Comparison of ENCODE assay signal across 7 mouse cellular contexts in genomic region chr7:127874812-127875626, GRCm38 (mm10). TPM values are rescaled to one million over a fixed set of nuclear protein-coding genes. Genes with fewer than 3 reads are reported as not detected.
DNase-seq lines count a peak whose midpoint lies in the region; ATAC-seq and TF ChIP-seq lines count a peak whose summit lies in the region.

No protein-coding gene starts in this region.

- no peak for TF ChIP-seq EP300 in lung, postnatal 0 days (IDR thresholded peaks at IDR 0.05)

- peaks cover 18% of the 10 kb centered on the region for H3K36me3 ChIP-seq in lung, postnatal 0 days (ENCODE audit: insufficient read depth, low read length)
- H3K36me3 ChIP-seq in limb, embryonic 12.5 days: peaks cover 53% of the 10 kb centered on the region
- peaks cover 22% of the 10 kb centered on the region for H3K36me3 ChIP-seq in stomach, embryonic 14.5 days (ENCODE audit: control insufficient read depth, insufficient read depth, low read length)

- TF ChIP-seq CTCF in lung, postnatal 0 days (IDR thresholded peaks at IDR 0.05): no peak

- WGBS in lung, postnatal 0 days: 3% methylated on average over 20 of the region's 20 CpGs
- WGBS in limb, embryonic 12.5 days: 4% methylated on average over 20 of the region's 20 CpGs
- 3% methylated on average over 20 of the region's 20 CpGs for WGBS in stomach, embryonic 14.5 days

- peak overlapping the region; percentile 89 for H3K4me3 ChIP-seq in lung, postnatal 0 days (ENCODE audit: low read depth, low read length)
- H3K4me3 ChIP-seq in limb, embryonic 12.5 days (replicated peaks): peak overlapping the region; percentile 90
- peak overlapping the region; percentile 66 for H3K4me3 ChIP-seq in stomach, embryonic 14.5 days (ENCODE audit: low read depth, low read length)

- H3K27me3 ChIP-seq in lung, postnatal 0 days (replicated peaks; ENCODE audit: insufficient read depth, low read length): no peaks in the 10 kb centered on the region
- no peaks in the 10 kb centered on the region for H3K27me3 ChIP-seq in limb, embryonic 12.5 days
- H3K27me3 ChIP-seq in stomach, embryonic 14.5 days (ENCODE audit: control insufficient read depth, insufficient read depth, low read length): no peaks in the 10 kb centered on the region

- H3K4me2 ChIP-seq in lung, postnatal 0 days (replicated peaks; ENCODE audit: low read depth, low read length): peak overlapping the region; percentile 92
- peak overlapping the region; percentile 88 for H3K4me2 ChIP-seq in limb, embryonic 12.5 days
- peak overlapping the region; percentile 63 for H3K4me2 ChIP-seq in stomach, embryonic 14.5 days (replicated peaks; ENCODE audit: low read depth, low read length)

- no peak for ATAC-seq in lung, postnatal 0 days
- peak; percentile 30 for ATAC-seq in erythroblast, adult 5-6 weeks (replicated peaks; ENCODE audit: low FRiP score, poor library complexity, severe bottlenecking)
- ATAC-seq in limb, embryonic 12.5 days (ENCODE audit: insufficient number of reproducible peaks, insufficient read depth, low FRiP score, low TSS enrichment, low read depth): 0 out of 2 replicates have a peak, but pooled peaks have one; percentile 2
- ATAC-seq in stomach, embryonic 14.5 days (ENCODE audit: insufficient number of reproducible peaks, insufficient read depth, low FRiP score, low read depth): peak; percentile 2; the same call in 1 of the 2 replicates

- no peak for DNase-seq in lung, postnatal 0 days (ENCODE audit: low spot score)
- DNase-seq in lung, adult 18-20 months: no peak
- DNase-seq in retina, embryonic 14.5 days (ENCODE audit: low spot score): no peak
- no peak for DNase-seq in gastrocnemius, postnatal 25 days

- H3K9ac ChIP-seq in lung, postnatal 0 days (replicated peaks; ENCODE audit: low read depth): peak overlapping the region; percentile 84; the same call in 1 of the 2 replicates
- peak overlapping the region; percentile 97 for H3K9ac ChIP-seq in limb, embryonic 12.5 days (replicated peaks)
- peak overlapping the region; percentile 71 for H3K9ac ChIP-seq in stomach, embryonic 14.5 days (replicated peaks; ENCODE audit: low read depth, low read length)

- peaks cover 5% of the 10 kb centered on the region; the same call in 1 of the 2 replicates for H3K4me1 ChIP-seq in lung, postnatal 0 days (ENCODE audit: insufficient read depth, low read depth, low read length)
- peaks cover 27% of the 10 kb centered on the region for H3K4me1 ChIP-seq in limb, embryonic 12.5 days (replicated peaks)
- peaks cover 15% of the 10 kb centered on the region; the same call in 1 of the 2 replicates for H3K4me1 ChIP-seq in stomach, embryonic 14.5 days (ENCODE audit: control insufficient read depth, insufficient read depth, low read length)

- no peaks in the 10 kb centered on the region for H3K9me3 ChIP-seq in lung, postnatal 0 days (ENCODE audit: low read length)
- no peaks in the 10 kb centered on the region for H3K9me3 ChIP-seq in limb, embryonic 12.5 days
- no peaks in the 10 kb centered on the region for H3K9me3 ChIP-seq in stomach, embryonic 14.5 days (ENCODE audit: control insufficient read depth, low read depth, low read length)

- peak overlapping the region; percentile 98; the same call in 1 of the 2 replicates for H3K27ac ChIP-seq in lung, postnatal 0 days (ENCODE audit: low read length)
- peak overlapping the region; percentile 99 for H3K27ac ChIP-seq in limb, embryonic 12.5 days
- peak overlapping the region; percentile 95 for H3K27ac ChIP-seq in stomach, embryonic 14.5 days (ENCODE audit: low read length)

RNA-seq across cellular contexts. Expression of gene Zfp646, which starts 1.0 kb away (rescaled TPM):
- polyA plus RNA-seq in lung, postnatal 0 days (2015; fragmentation: Nextera tagmentation; extraction: Ambion mirVana): 6.3 and 6.8 TPM in 2 replicates
- 6.7 and 11.1 TPM in 2 replicates for total RNA-seq in erythroblast, adult 5-6 weeks (2015; ENCODE audit: low replicate concordance)
- 14.4 and 15.4 TPM in 2 replicates for total RNA-seq in erythroblast, adult 5-6 weeks (2017; ENCODE audit: low replicate concordance)
- 17.5 and 19.0 TPM in 2 replicates for polyA plus RNA-seq in limb, embryonic 12.5 days (2016; fragmentation: Nextera tagmentation; extraction: Ambion mirVana)
- 17.1 and 18.9 TPM in 2 replicates for polyA plus RNA-seq in stomach, embryonic 14.5 days (2014; fragmentation: Nextera tagmentation; extraction: Ambion mirVana)
- 10 to 100 TPM; 11.3 to 11.8 TPM for total RNA-seq in gastrocnemius, postnatal 25 days (2021)

RNA-seq across cellular contexts. Expression of gene Zfp668, which starts 1.6 kb away (rescaled TPM):
- 9.4 and 10.0 TPM in 2 replicates for polyA plus RNA-seq in lung, postnatal 0 days (2015; fragmentation: Nextera tagmentation; extraction: Ambion mirVana)
- 1.5 and 6.1 TPM in 2 replicates for total RNA-seq in erythroblast, adult 5-6 weeks (2015; ENCODE audit: low replicate concordance)
- 2.3 and 7.4 TPM in 2 replicates for total RNA-seq in erythroblast, adult 5-6 weeks (2017; ENCODE audit: low replicate concordance)
- polyA plus RNA-seq in limb, embryonic 12.5 days (2016; fragmentation: Nextera tagmentation; extraction: Ambion mirVana): 29.8 and 31.1 TPM in 2 replicates
- 13.7 and 18.0 TPM in 2 replicates for polyA plus RNA-seq in stomach, embryonic 14.5 days (2014; fragmentation: Nextera tagmentation; extraction: Ambion mirVana)
- total RNA-seq in gastrocnemius, postnatal 25 days (2021): 1 to 10 TPM; 2.8 to 4.5 TPM

RNA-seq across cellular contexts. Expression of gene Prss53, which starts 15.8 kb away (rescaled TPM):
- polyA plus RNA-seq in lung, postnatal 0 days (2015; fragmentation: Nextera tagmentation; extraction: Ambion mirVana): 0.56 and 0.76 TPM in 2 replicates
- not detected in 2 replicates for total RNA-seq in erythroblast, adult 5-6 weeks (2015; ENCODE audit: low replicate concordance)
- total RNA-seq in erythroblast, adult 5-6 weeks (2017; ENCODE audit: low replicate concordance): not detected in 2 replicates
- polyA plus RNA-seq in limb, embryonic 12.5 days (2016; fragmentation: Nextera tagmentation; extraction: Ambion mirVana): 1.4 and 1.6 TPM in 2 replicates
- 0.95 and 1.4 TPM in 2 replicates for polyA plus RNA-seq in stomach, embryonic 14.5 days (2014; fragmentation: Nextera tagmentation; extraction: Ambion mirVana)
- 1 to 10 TPM; 1.5 to 1.6 TPM for total RNA-seq in gastrocnemius, postnatal 25 days (2021)

RNA-seq across cellular contexts. Expression of gene Gm21974, which starts 20.2 kb away (rescaled TPM):
- not detected in 2 replicates for polyA plus RNA-seq in lung, postnatal 0 days (2015; fragmentation: Nextera tagmentation; extraction: Ambion mirVana)
- total RNA-seq in erythroblast, adult 5-6 weeks (2015; ENCODE audit: low replicate concordance): not detected in 2 replicates
- not detected in 2 replicates for total RNA-seq in erythroblast, adult 5-6 weeks (2017; ENCODE audit: low replicate concordance)
- polyA plus RNA-seq in limb, embryonic 12.5 days (2016; fragmentation: Nextera tagmentation; extraction: Ambion mirVana): not detected in 2 replicates
- polyA plus RNA-seq in stomach, embryonic 14.5 days (2014; fragmentation: Nextera tagmentation; extraction: Ambion mirVana): not detected in 2 replicates
- total RNA-seq in gastrocnemius, postnatal 25 days (2021): not detected

RNA-seq across cellular contexts. Expression of gene Vkorc1, which starts 20.4 kb away (rescaled TPM):
- 134 TPM in 2 replicates for polyA plus RNA-seq in lung, postnatal 0 days (2015; fragmentation: Nextera tagmentation; extraction: Ambion mirVana)
- total RNA-seq in erythroblast, adult 5-6 weeks (2015; ENCODE audit: low replicate concordance): 9.8 and 25.7 TPM in 2 replicates
- total RNA-seq in erythroblast, adult 5-6 weeks (2017; ENCODE audit: low replicate concordance): 0.94 and 2.5 TPM in 2 replicates
- 81.7 and 84.7 TPM in 2 replicates for polyA plus RNA-seq in limb, embryonic 12.5 days (2016; fragmentation: Nextera tagmentation; extraction: Ambion mirVana)
- 158 and 184 TPM in 2 replicates for polyA plus RNA-seq in stomach, embryonic 14.5 days (2014; fragmentation: Nextera tagmentation; extraction: Ambion mirVana)
- 10 to 100 TPM; 12.7 to 18.3 TPM for total RNA-seq in gastrocnemius, postnatal 25 days (2021)
